Comparison of ENCODE assay signal across 19 mouse cellular contexts in genomic region chr7:66753816-66754215, GRCm38 (mm10). TPM values are rescaled to one million over a fixed set of nuclear protein-coding genes. Genes with fewer than 3 reads are reported as not detected.
A peak's percentile ranks its signal among the peaks of the same experiment; 100 is the strongest.
DNase-seq lines count a peak whose midpoint lies in the region; TF ChIP-seq lines count a peak whose summit lies in the region.
"Had no signal": no experiment of that assay in that cellular context is flagged by ENCODE, and none has a peak within 500 bp of the region (broad histone marks: within the 10 kb centered on the region; RNA-seq: fewer than 3 reads in every experiment).

No protein-coding gene starts in this region.

- H3K27ac ChIP-seq in heart, embryonic 10.5 days, result 0 out of 2 replicates have a peak overlapping the region, but pooled peaks have one; percentile 42
- no peak overlapping the region for H3K27ac ChIP-seq in cerebellum, adult 2 months (ENCODE audit: insufficient read depth, low read length)
- no peak overlapping the region for H3K27ac ChIP-seq in midbrain, embryonic 10.5 days (replicated peaks)
- H3K27ac ChIP-seq: embryonic facial prominence, embryonic 13.5 days; forebrain, embryonic 10.5 days; gastrocnemius, adult 2 months; hindbrain, embryonic 13.5 days; hindbrain, postnatal 0 days had no signal

- H3K4me3 ChIP-seq in heart, embryonic 10.5 days, result no peak overlapping the region
- H3K4me3 ChIP-seq in cerebellum, adult 2 months (replicated peaks; ENCODE audit: insufficient read depth, low read depth, low read length), result no peak overlapping the region
- H3K4me3 ChIP-seq in midbrain, embryonic 10.5 days, result no peak overlapping the region
- H3K4me3 ChIP-seq: embryonic facial prominence, embryonic 13.5 days; erythroblast, embryonic 14.5 days; forebrain, embryonic 10.5 days; gastrocnemius, adult 2 months; hindbrain, embryonic 13.5 days had no signal

- H3K9me3 ChIP-seq in heart, embryonic 10.5 days, result no peaks in the 10 kb centered on the region
- no peaks in the 10 kb centered on the region for H3K9me3 ChIP-seq in midbrain, embryonic 10.5 days (replicated peaks)
- H3K9me3 ChIP-seq: embryonic facial prominence, embryonic 13.5 days; forebrain, embryonic 10.5 days; hindbrain, embryonic 13.5 days had no signal

- intact Hi-C loops in heart, postnatal 10 days (cut with DNase I), result no loop called here

- 83% methylated on average over 8 of the region's 8 CpGs for WGBS in heart, embryonic 10.5 days
- 80% methylated on average over 8 of the region's 8 CpGs for WGBS in cerebellum, adult 2 months
- 89% methylated on average over 8 of the region's 8 CpGs for WGBS in midbrain, embryonic 10.5 days

- TF ChIP-seq POLR2A in cerebellum, adult 2 months (IDR thresholded peaks at IDR 0.05; ENCODE audit: borderline replicate concordance, insufficient read depth, low read length), result no peak

- TF ChIP-seq CTCF in cerebellum, adult 2 months (IDR thresholded peaks at IDR 0.05; ENCODE audit: borderline replicate concordance, insufficient read depth, low read depth, low read length), result no peak

- no peak for DNase-seq in heart, embryonic 10.5 days (ENCODE audit: low spot score)
- DNase-seq in heart, postnatal 10 days, result no peak
- DNase-seq in adrenal gland, adult 8-10 months, result peak; percentile 24
- peak; percentile 56 for DNase-seq in adrenal gland, postnatal 25 days
- DNase-seq in cerebellum, adult 2 months, result no peak
- no peak for DNase-seq in midbrain, embryonic 10.5 days (ENCODE audit: low spot score)
- DNase-seq: cerebellum, adult 9-10 months; cerebellum, postnatal 25 days; gastrocnemius, adult 2 months; gastrocnemius, postnatal 36 days; heart, postnatal 14 days; kidney, adult 11 months had no signal

- peaks cover 6% of the 10 kb centered on the region; the same call in 1 of the 2 replicates for H3K4me1 ChIP-seq in heart, embryonic 10.5 days
- no peaks in the 10 kb centered on the region; the same call in 1 of the 2 replicates for H3K4me1 ChIP-seq in cerebellum, adult 2 months (ENCODE audit: control insufficient read depth, insufficient read depth, low read length)
- no peaks in the 10 kb centered on the region for H3K4me1 ChIP-seq in midbrain, embryonic 10.5 days
- H3K4me1 ChIP-seq: forebrain, embryonic 10.5 days had no signal

- H3K36me3 ChIP-seq in heart, embryonic 10.5 days, result no peaks in the 10 kb centered on the region
- H3K36me3 ChIP-seq in midbrain, embryonic 10.5 days, result no peaks in the 10 kb centered on the region
- H3K36me3 ChIP-seq: embryonic facial prominence, embryonic 13.5 days; forebrain, embryonic 10.5 days; hindbrain, embryonic 13.5 days had no signal

- H3K27me3 ChIP-seq in heart, embryonic 10.5 days (ENCODE audit: insufficient read depth, poor library complexity, severe bottlenecking), result no peaks in the 10 kb centered on the region
- no peaks in the 10 kb centered on the region for H3K27me3 ChIP-seq in cerebellum, adult 2 months (ENCODE audit: control insufficient read depth, insufficient read depth, low read length)
- H3K27me3 ChIP-seq in midbrain, embryonic 10.5 days (ENCODE audit: low read depth, poor library complexity, severe bottlenecking), result no peaks in the 10 kb centered on the region
- H3K27me3 ChIP-seq: CH12.LX; embryonic facial prominence, embryonic 13.5 days; hindbrain, embryonic 13.5 days had no signal

RNA-seq across cellular contexts. Expression of gene Cers3, which starts 10.5 kb away (rescaled TPM):
- 0.86 and 0.92 TPM in 2 replicates for polyA plus RNA-seq in heart, embryonic 10.5 days (2016; fragmentation: Nextera tagmentation; extraction: Ambion mirVana)
- under 1 TPM; 0.14 to 0.35 TPM for total RNA-seq in heart, postnatal 10 days (2021)
- under 1 TPM; 0.06 to 0.27 (median 0.21) TPM for total RNA-seq in adrenal gland, adult 8-10 months (2022)
- 0.27 TPM in 1 of 2 replicates, not detected in the other for total RNA-seq in adrenal gland, postnatal 25 days (2021)
- polyA plus RNA-seq in cerebellum, adult 2 months (2012; rRNA removed), result 0.20 and 0.21 TPM in 2 replicates
- polyA plus RNA-seq in midbrain, embryonic 10.5 days (2016; fragmentation: Nextera tagmentation; extraction: Ambion mirVana), result 0.69 and 0.88 TPM in 2 replicates
- total RNA-seq: gastrocnemius, adult 2 months; hematopoietic stem cell, adult 5-6 weeks had no signal
- polyA plus RNA-seq: erythroblast, embryonic 14.5 days had no signal

Comparison
In these comparisons a context has a peak if more than half of its experiments do, and no peak if none do; other contexts are left out.
1. DNase-seq: peak in adrenal gland, adult 8-10 months (single experiment) and adrenal gland, postnatal 25 days (single experiment); none in heart, embryonic 10.5 days (single experiment), heart, postnatal 10 days (0 of 2), cerebellum, adult 2 months (0 of 2) and midbrain, embryonic 10.5 days (single experiment).